Mouse (Mus musculus): Measurements from ENCODE around the gene Tmem178. TPM values are rescaled to one million over a fixed set of nuclear protein-coding genes. Genes with fewer than 3 reads are reported as not detected.

The Tmem178 gene
- polyA plus RNA-seq, 1 experiment = 19.9 TPM

DNA sequence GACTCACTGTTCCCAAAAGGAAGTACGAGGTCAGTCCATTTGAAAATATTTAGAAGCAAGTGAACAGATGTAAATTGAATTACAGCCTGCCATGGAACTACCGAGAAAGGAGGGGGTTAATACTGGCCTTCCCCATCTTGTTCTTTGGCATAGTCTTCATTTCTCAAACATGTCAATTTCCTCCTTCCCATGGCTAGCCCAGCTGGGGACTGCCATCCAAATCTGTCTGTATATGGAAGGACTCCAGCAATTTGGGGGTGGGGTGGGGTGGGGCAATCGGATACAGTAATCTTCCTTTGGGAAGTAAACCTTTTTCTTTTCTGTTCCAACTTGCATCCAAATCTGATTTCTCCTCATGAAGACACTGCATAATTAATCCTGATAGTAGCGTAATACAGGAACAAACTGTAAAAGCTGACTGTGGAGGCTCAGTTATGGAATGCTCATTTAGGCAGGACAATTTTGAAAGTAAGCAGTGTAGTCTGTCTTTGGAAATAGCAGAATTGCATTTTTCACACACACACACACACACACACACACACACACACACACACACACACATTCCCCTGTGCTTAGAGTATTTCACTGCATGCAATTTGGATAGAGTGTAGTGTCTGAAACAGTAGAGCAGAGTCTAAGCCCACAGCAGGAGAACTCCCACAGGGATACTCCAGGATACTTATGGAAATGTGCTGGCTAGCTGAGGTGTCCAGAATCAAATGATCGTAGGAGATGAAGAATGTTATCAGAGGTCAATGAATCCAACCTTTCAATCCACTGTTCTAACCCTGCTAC lies 1.9 kb downstream of the Tmem178 start:
- TF ChIP-seq POLR2A (IDR thresholded peaks at IDR 0.05; ENCODE audit: low read depth, low read length) (no peak), CTCF (conservative IDR thresholded peaks at IDR 0.05; ENCODE audit: insufficient read depth, insufficient read length, low read depth, low read length) (no peak)

DNA sequence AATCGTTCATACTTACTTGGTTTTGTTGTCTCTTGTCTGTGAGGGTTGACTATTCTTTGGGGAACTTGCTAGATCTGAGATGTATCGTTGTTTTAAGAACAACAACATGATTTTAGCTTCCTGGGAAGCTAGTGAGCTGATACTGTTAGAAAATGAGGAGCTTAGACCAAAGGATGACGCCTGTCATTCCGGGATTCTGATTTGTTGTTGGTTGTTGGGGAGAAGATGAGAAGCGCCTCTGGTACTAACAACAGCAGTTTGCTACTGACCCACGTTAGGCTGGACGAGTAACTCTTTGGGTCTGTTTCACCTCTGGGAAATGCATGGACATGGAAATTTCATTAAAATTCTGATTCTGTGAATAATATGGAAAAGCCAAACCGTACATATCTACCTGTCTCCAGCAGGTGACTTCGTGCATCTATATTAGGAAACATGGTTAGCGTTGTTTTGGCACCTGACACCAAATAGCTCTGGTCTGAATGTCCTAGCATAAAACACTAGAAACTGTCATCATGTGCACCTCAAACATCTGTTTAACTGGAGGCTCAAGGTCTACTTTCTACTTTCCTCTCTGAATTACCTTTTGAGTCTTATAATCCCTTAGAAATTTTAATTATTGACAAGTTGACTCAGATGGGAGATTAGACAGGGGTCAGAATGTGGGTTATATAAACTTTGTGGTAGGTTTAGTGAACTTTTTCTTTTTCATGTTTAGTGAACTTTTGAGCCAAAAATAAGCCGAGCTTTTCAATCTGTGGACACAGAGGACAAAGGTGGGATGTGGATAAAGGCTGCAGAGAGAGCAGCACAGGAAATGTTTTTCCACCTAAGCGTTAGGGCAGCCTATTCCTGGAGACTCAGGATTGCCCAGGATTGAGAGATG lies 2.9 kb downstream of the Tmem178 start:
- Histone ChIP-seq H3K27me3 (replicated peaks; ENCODE audit: control insufficient read depth, insufficient read depth, low read length) (no peaks in the 10 kb centered on the region; the same call in 1 of the 2 replicates), H3K4me1 (ENCODE audit: control insufficient read depth, insufficient read depth, low read length) (peaks cover 9% of the 10 kb centered on the region; the same call in 1 of the 2 replicates), H3K4me3 (ENCODE audit: insufficient read depth, low read depth, low read length) (no peak overlapping the region), H3K27ac (ENCODE audit: insufficient read depth, low read depth, low read length) (peak overlapping the region; percentile 75), H3K36me3 (ENCODE audit: control insufficient read depth, insufficient read depth, low read length) (no peaks in the 10 kb centered on the region)
- DNase-seq = peak; percentile 84
- no peak for TF ChIP-seq POLR2A (IDR thresholded peaks at IDR 0.05; ENCODE audit: low read depth, low read length)
- no peak for TF ChIP-seq CTCF (conservative IDR thresholded peaks at IDR 0.05; ENCODE audit: insufficient read depth, insufficient read length, low read depth, low read length)
- WGBS = 67% methylated on average over 12 of the region's 12 CpGs

More for the DNA sequence above, 1.9 kb downstream of the Tmem178 start:
- Histone ChIP-seq H3K27me3 (replicated peaks; ENCODE audit: control insufficient read depth, insufficient read depth, low read length) (no peaks in the 10 kb centered on the region; the same call in 1 of the 2 replicates), H3K4me1 (ENCODE audit: control insufficient read depth, insufficient read depth, low read length) (peaks cover 9% of the 10 kb centered on the region; the same call in 1 of the 2 replicates), H3K4me3 (ENCODE audit: insufficient read depth, low read depth, low read length) (no peak overlapping the region; the same call in 1 of the 2 replicates), H3K27ac (ENCODE audit: insufficient read depth, low read depth, low read length) (peak overlapping the region; percentile 63), H3K36me3 (ENCODE audit: control insufficient read depth, insufficient read depth, low read length) (no peaks in the 10 kb centered on the region)
- WGBS = 54% methylated on average over 5 of the region's 5 CpGs
- no peak for DNase-seq

DNA sequence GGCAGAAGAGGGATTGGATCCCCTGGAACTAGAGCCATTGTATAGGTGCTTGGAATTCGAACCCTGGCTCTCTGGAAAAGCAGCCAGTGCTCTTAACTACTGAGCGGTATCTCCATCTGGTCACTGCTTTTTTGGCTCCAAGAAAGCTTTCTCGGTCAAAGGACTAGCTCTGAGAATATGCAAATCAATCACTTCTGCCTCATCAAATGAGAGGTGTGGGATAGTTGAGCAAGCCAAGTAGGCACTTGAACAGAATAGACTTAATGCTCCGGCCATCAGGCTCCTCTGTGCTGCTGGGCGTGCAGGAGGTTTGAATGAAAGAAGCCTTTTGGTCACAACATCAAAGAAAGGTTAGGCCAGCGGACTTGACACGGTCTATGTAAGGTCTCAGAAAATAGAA lies 5.0 kb downstream of the Tmem178 start:
- H3K36me3 ChIP-seq (ENCODE audit: control insufficient read depth, insufficient read depth, low read length) = no peaks in the 10 kb centered on the region

DNA sequence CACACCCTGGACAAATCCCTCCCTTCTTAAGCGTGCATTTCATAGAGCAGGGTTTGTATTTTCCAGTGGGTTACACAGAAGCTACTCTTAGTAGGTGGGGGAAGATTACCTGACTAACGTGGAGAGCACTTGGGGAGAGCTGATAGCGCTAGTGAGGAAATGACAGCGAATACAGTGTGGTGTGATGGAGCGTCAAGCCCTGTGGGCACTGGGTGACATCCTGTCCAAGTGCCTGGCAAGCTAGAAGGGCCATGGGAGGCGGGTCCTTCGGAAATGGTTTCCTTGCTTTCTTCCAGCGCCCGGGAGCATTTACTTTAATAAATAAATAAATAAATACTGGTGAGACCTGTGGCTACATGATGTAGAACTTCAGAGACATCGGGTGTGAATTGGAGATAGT lies 5.5 kb downstream of the Tmem178 start:
- H3K4me1 ChIP-seq (ENCODE audit: control insufficient read depth, insufficient read depth, low read length) = peaks cover 9% of the 10 kb centered on the region; the same call in 1 of the 2 replicates
- H3K4me3 ChIP-seq (ENCODE audit: insufficient read depth, low read depth, low read length) = no peak overlapping the region
- H3K36me3 ChIP-seq (ENCODE audit: control insufficient read depth, insufficient read depth, low read length) = no peaks in the 10 kb centered on the region
- no peak for DNase-seq
- no peaks in the 10 kb centered on the region for H3K27me3 ChIP-seq (replicated peaks; ENCODE audit: control insufficient read depth, insufficient read depth, low read length)
- no peak for TF ChIP-seq CTCF (conservative IDR thresholded peaks at IDR 0.05; ENCODE audit: insufficient read depth, insufficient read length, low read depth, low read length)
- H3K27ac ChIP-seq (ENCODE audit: insufficient read depth, low read depth, low read length) = no peak overlapping the region
- 84% methylated on average over 10 of the region's 10 CpGs for WGBS

More for the DNA sequence above, 5.0 kb downstream of the Tmem178 start:
- TF ChIP-seq POLR2A (IDR thresholded peaks at IDR 0.05; ENCODE audit: low read depth, low read length) (no peak), CTCF (conservative IDR thresholded peaks at IDR 0.05; ENCODE audit: insufficient read depth, insufficient read length, low read depth, low read length) (no peak)
- no peaks in the 10 kb centered on the region; the same call in 1 of the 2 replicates for H3K27me3 ChIP-seq (replicated peaks; ENCODE audit: control insufficient read depth, insufficient read depth, low read length)
- DNase-seq = peak; percentile 30
- H3K27ac ChIP-seq (ENCODE audit: insufficient read depth, low read depth, low read length) = no peak overlapping the region
- H3K4me3 ChIP-seq (ENCODE audit: insufficient read depth, low read depth, low read length) = no peak overlapping the region
- WGBS = 82% methylated on average over 7 of the region's 7 CpGs
- H3K4me1 ChIP-seq (ENCODE audit: control insufficient read depth, insufficient read depth, low read length) = peaks cover 9% of the 10 kb centered on the region; the same call in 1 of the 2 replicates

DNA sequence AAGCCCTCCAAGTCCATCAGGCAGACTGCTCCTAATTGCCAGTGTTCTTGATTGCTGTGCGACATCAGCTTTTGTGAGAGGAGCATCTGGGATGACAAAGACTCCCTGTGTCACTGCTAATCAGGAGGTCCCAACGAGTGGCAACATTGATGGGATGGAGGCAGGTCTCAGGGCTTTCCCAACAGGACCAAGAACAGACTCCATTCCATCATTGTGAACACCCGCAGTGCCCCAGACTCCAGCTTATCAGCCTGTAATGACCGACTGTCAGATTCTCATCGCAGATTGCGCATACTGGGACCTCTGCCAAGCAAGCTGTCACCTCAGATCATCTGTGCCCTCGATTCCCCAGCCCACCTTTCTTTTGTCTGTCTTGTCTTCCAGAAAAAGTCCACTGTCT lies 7.9 kb downstream of the Tmem178 start:
- H3K27me3 ChIP-seq (replicated peaks; ENCODE audit: control insufficient read depth, insufficient read depth, low read length) = no peaks in the 10 kb centered on the region
- no peak for TF ChIP-seq CTCF (conservative IDR thresholded peaks at IDR 0.05; ENCODE audit: insufficient read depth, insufficient read length, low read depth, low read length)
- no peak for TF ChIP-seq POLR2A (IDR thresholded peaks at IDR 0.05; ENCODE audit: low read depth, low read length)
- no peaks in the 10 kb centered on the region for H3K36me3 ChIP-seq (ENCODE audit: control insufficient read depth, insufficient read depth, low read length)
- 81% methylated on average over 7 of the region's 7 CpGs for WGBS
- H3K4me1 ChIP-seq (ENCODE audit: control insufficient read depth, insufficient read depth, low read length) = peaks cover 8% of the 10 kb centered on the region; the same call in 1 of the 2 replicates
- no peak overlapping the region for H3K4me3 ChIP-seq (ENCODE audit: insufficient read depth, low read depth, low read length)
- DNase-seq = no peak
- no peak overlapping the region for H3K27ac ChIP-seq (ENCODE audit: insufficient read depth, low read depth, low read length)

DNA sequence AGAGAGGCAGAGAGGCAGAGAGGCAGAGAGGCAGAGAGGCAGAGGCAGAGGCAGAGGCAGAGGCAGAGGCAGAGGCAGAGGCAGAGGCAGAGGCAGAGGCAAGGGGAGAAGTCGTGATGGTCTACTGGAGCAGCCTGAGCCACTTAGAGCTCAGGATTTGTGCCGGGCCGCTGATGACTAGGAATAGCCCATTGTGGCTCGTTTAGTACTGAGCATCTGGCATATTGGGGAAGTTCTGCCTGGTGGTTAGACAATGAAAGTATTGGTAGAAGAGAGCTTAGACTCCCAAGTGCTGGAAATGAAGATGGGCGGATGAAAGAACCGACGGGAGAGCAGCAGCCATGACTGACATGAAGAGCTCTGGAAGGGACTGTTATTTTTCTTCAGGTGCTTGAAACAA lies 11.0 kb downstream of the Tmem178 start:
- Histone ChIP-seq H3K27me3 (replicated peaks; ENCODE audit: control insufficient read depth, insufficient read depth, low read length) (no peaks in the 10 kb centered on the region), H3K4me3 (ENCODE audit: insufficient read depth, low read depth, low read length) (no peak overlapping the region), H3K4me1 (ENCODE audit: control insufficient read depth, insufficient read depth, low read length) (0 out of 2 replicates have a peak, but pooled peaks cover 4% of the 10 kb centered on the region), H3K27ac (ENCODE audit: insufficient read depth, low read depth, low read length) (no peak overlapping the region), H3K36me3 (ENCODE audit: control insufficient read depth, insufficient read depth, low read length) (no peaks in the 10 kb centered on the region)
- 71% methylated on average over 7 of the region's 7 CpGs for WGBS
- TF ChIP-seq POLR2A (IDR thresholded peaks at IDR 0.05; ENCODE audit: low read depth, low read length) (no peak), CTCF (conservative IDR thresholded peaks at IDR 0.05; ENCODE audit: insufficient read depth, insufficient read length, low read depth, low read length) (no peak)
- DNase-seq = no peak

All from kidney, adult 2 months (tissue).